ENCODE assay signal across 8 mouse cellular contexts in the genomic region with DNA sequence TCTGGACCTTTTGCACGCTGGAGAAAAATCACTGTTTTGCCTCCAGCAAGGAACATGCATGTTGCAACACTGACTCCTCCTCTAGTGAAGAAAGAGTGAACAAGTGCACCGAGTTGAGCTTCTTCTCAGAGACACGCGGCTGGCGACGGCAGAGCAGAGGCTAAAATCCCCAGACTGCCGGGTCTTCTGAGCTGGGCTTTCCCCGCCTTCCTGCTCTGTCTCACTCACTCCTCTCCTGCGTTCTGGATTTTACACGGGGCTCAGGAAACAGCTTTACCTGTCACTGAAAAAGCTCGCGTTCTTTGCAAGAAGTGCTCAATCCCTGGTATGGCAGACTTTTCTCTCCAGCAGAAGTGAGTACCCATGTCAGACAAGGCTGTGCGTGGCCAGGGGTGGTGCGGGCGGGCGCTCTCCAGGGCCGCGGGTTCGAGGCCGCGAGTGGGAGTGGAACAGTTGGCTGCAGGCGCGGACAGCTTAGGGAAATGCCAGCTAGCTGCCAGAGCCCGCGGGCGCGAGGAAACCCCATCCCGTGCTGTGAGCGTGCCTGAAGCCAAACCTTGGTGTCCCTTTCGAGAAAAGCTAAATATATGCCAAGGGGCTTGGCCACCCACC. TPM values are rescaled to one million over a fixed set of nuclear protein-coding genes. Genes with fewer than 3 reads are reported as not detected.
DNase-seq lines count a peak whose midpoint lies in the region; ATAC-seq and TF ChIP-seq lines count a peak whose summit lies in the region.

No protein-coding gene starts in this region.

- H3K4me3 ChIP-seq in forebrain, embryonic 10.5 days, result peak overlapping the region; percentile 51
- H3K4me3 ChIP-seq in hindbrain, embryonic 16.5 days (ENCODE audit: low read length), result peak overlapping the region; percentile 53
- peak overlapping the region; percentile 44 for H3K4me3 ChIP-seq in limb, embryonic 13.5 days
- H3K4me3 ChIP-seq in midbrain, postnatal 0 days (ENCODE audit: low read depth, low read length), result peak overlapping the region; percentile 49

- H3K4me2 ChIP-seq in hindbrain, embryonic 16.5 days (ENCODE audit: low read length), result peak overlapping the region; percentile 95
- H3K4me2 ChIP-seq in limb, embryonic 13.5 days (replicated peaks), result peak overlapping the region; percentile 81
- peak overlapping the region; percentile 88 for H3K4me2 ChIP-seq in midbrain, postnatal 0 days (ENCODE audit: low read depth, low read length, poor library complexity, severe bottlenecking)

- ATAC-seq in frontal cortex, adult (ENCODE audit: low TSS enrichment), result peak; percentile 60
- ATAC-seq in hindbrain, embryonic 16.5 days, result peak; percentile 88
- ATAC-seq in limb, embryonic 13.5 days (ENCODE audit: low FRiP score, low read depth), result peak; percentile 66; the same call in 1 of the 2 replicates
- peak; percentile 77 for ATAC-seq in midbrain, postnatal 0 days (ENCODE audit: low FRiP score)

- peak overlapping the region; percentile 65 for H3K9ac ChIP-seq in hindbrain, embryonic 16.5 days (ENCODE audit: low read depth, low read length)
- peak overlapping the region; percentile 50 for H3K9ac ChIP-seq in limb, embryonic 13.5 days
- H3K9ac ChIP-seq in midbrain, postnatal 0 days (replicated peaks; ENCODE audit: low read length, poor library complexity, severe bottlenecking), result peak overlapping the region; percentile 59

- H3K27ac ChIP-seq in forebrain, embryonic 10.5 days, result no peak overlapping the region
- H3K27ac ChIP-seq in hindbrain, embryonic 16.5 days (ENCODE audit: low read depth, low read length), result no peak overlapping the region
- no peak overlapping the region for H3K27ac ChIP-seq in limb, embryonic 13.5 days
- no peak overlapping the region for H3K27ac ChIP-seq in midbrain, postnatal 0 days (ENCODE audit: low read depth, low read length)

- WGBS in forebrain, embryonic 10.5 days, result 2% methylated on average over 30 of the region's 30 CpGs
- whole genome bisulfite sequencing in hindbrain, embryonic 16.5 days, result 1% methylated on average over 30 of the region's 30 CpGs
- 1% methylated on average over 30 of the region's 30 CpGs for WGBS in limb, embryonic 13.5 days
- 2% methylated on average over 30 of the region's 30 CpGs for WGBS in midbrain, postnatal 0 days

- no peak for DNase-seq in frontal cortex, postnatal 10 days (ENCODE audit: low spot score in 2 of 2)
- peak; percentile 40 for DNase-seq in R1 (ENCODE audit: low read depth, low spot score)
- DNase-seq in forebrain, embryonic 10.5 days (ENCODE audit: extremely low spot score, low spot score), result peak; percentile 23
- DNase-seq in midbrain, postnatal 0 days (ENCODE audit: low spot score), result peak; percentile 44
- peak; percentile 19 for DNase-seq in yolk sac, embryonic 10.5 days (ENCODE audit: low spot score)

- TF ChIP-seq CTCF in midbrain, postnatal 0 days (IDR thresholded peaks at IDR 0.05), result no peak

- peaks cover 18% of the 10 kb centered on the region for H3K4me1 ChIP-seq in forebrain, embryonic 10.5 days
- H3K4me1 ChIP-seq in hindbrain, embryonic 16.5 days (ENCODE audit: control insufficient read depth, insufficient read depth, low read depth, low read length), result peaks cover 10% of the 10 kb centered on the region
- H3K4me1 ChIP-seq in limb, embryonic 13.5 days, result peaks cover 15% of the 10 kb centered on the region
- no peaks in the 10 kb centered on the region for H3K4me1 ChIP-seq in midbrain, postnatal 0 days (ENCODE audit: insufficient read depth, low read length)

- no peaks in the 10 kb centered on the region for H3K9me3 ChIP-seq in forebrain, embryonic 10.5 days
- no peaks in the 10 kb centered on the region for H3K9me3 ChIP-seq in hindbrain, embryonic 16.5 days (ENCODE audit: control insufficient read depth, low read length)
- H3K9me3 ChIP-seq in limb, embryonic 13.5 days, result no peaks in the 10 kb centered on the region
- H3K9me3 ChIP-seq in midbrain, postnatal 0 days (ENCODE audit: low read length), result no peaks in the 10 kb centered on the region

- peaks cover 37% of the 10 kb centered on the region for H3K27me3 ChIP-seq in forebrain, embryonic 10.5 days (ENCODE audit: poor library complexity, severe bottlenecking)
- no peaks in the 10 kb centered on the region for H3K27me3 ChIP-seq in hindbrain, embryonic 16.5 days (replicated peaks; ENCODE audit: control insufficient read depth, insufficient read depth, low read length)
- H3K27me3 ChIP-seq in limb, embryonic 13.5 days, result peaks cover 36% of the 10 kb centered on the region
- no peaks in the 10 kb centered on the region for H3K27me3 ChIP-seq in midbrain, postnatal 0 days (ENCODE audit: insufficient read depth, low read length)

- H3K36me3 ChIP-seq in forebrain, embryonic 10.5 days (replicated peaks), result no peaks in the 10 kb centered on the region
- H3K36me3 ChIP-seq in hindbrain, embryonic 16.5 days (ENCODE audit: control insufficient read depth, insufficient read depth, low read length), result no peaks in the 10 kb centered on the region
- H3K36me3 ChIP-seq in limb, embryonic 13.5 days, result no peaks in the 10 kb centered on the region
- no peaks in the 10 kb centered on the region for H3K36me3 ChIP-seq in midbrain, postnatal 0 days (ENCODE audit: insufficient read depth, low read length)

RNA-seq across cellular contexts. Expression of gene Prlr, which starts 0.6 kb away (rescaled TPM):
- polyA plus RNA-seq in forebrain, embryonic 10.5 days (2016; fragmentation: Nextera tagmentation; extraction: Ambion mirVana), result 0.07 and 0.30 TPM in 2 replicates
- polyA plus RNA-seq in hindbrain, embryonic 16.5 days (2015; fragmentation: Nextera tagmentation; extraction: Ambion mirVana), result 2.8 and 2.9 TPM in 2 replicates
- polyA plus RNA-seq in limb, embryonic 13.5 days (2015; fragmentation: Nextera tagmentation; extraction: Ambion mirVana), result 1.5 and 1.8 TPM in 2 replicates
- 2.3 and 5.5 TPM in 2 replicates for total RNA-seq in midbrain, postnatal 0 days (2014; rRNA removed)
- 3.6 and 4.8 TPM in 2 replicates for polyA plus RNA-seq in midbrain, postnatal 0 days (2015; fragmentation: Nextera tagmentation; extraction: Ambion mirVana)

Comparison
In these comparisons a context has a peak if more than half of its experiments do, and no peak if none do; other contexts are left out.
1. DNase-seq: peak in R1 (single experiment), forebrain, embryonic 10.5 days (single experiment), midbrain, postnatal 0 days (single experiment) and yolk sac, embryonic 10.5 days (single experiment); none in frontal cortex, postnatal 10 days (0 of 2).
2. Peak in every context shown above with its lines, with median percentiles within 50 percentile points of each other: ATAC-seq, H3K4me3 ChIP-seq, H3K4me2 ChIP-seq and H3K9ac ChIP-seq.